Mouse (Mus musculus): Measurements from ENCODE around the gene Itpr1. TPM values are rescaled to one million over a fixed set of nuclear protein-coding genes. Genes with fewer than 3 reads are reported as not detected.

Gene Itpr1
- polyA plus RNA-seq, 1 experiment from 2014 or later: 4.0 TPM

GRCm38 (mm10) chr6:108428383-108428782 lies 215.5 kb downstream of the Itpr1 start:
- Histone ChIP-seq H3K27me3 (ENCODE audit: control insufficient read depth, insufficient read depth, low read length) (no peaks in the 10 kb centered on the region), H3K36me3 (ENCODE audit: control insufficient read depth, insufficient read depth, low read length) (no peaks in the 10 kb centered on the region), H3K9ac (ENCODE audit: low read length) (no peak overlapping the region), H3K4me1 (replicated peaks; ENCODE audit: control insufficient read depth, insufficient read depth) (no peaks in the 10 kb centered on the region; the same call in 1 of the 2 replicates), H3K4me3 (ENCODE audit: low read depth, low read length) (no peak overlapping the region), H3K27ac (replicated peaks) (no peak overlapping the region), H3K4me2 (replicated peaks; ENCODE audit: low read depth) (no peak overlapping the region), H3K9me3 (ENCODE audit: control insufficient read depth, low read length) (no peaks in the 10 kb centered on the region)
- TF ChIP-seq CTCF (IDR thresholded peaks at IDR 0.05; ENCODE audit: low read depth) (no peak), EP300 (optimal IDR thresholded peaks at IDR 0.05) (no peak)
- ATAC-seq (ENCODE audit: low FRiP score, low TSS enrichment): no peak
- WGBS: 77% methylated on average over 3 of the region's 3 CpGs
- DNase-seq (ENCODE audit: low spot score): no peak

GRCm38 (mm10) chr6:108429950-108430349 lies 217.1 kb downstream of the Itpr1 start:
- no peak overlapping the region for H3K4me3 ChIP-seq (ENCODE audit: low read depth, low read length)
- H3K4me2 ChIP-seq (replicated peaks; ENCODE audit: low read depth): no peak overlapping the region
- no peak for DNase-seq (ENCODE audit: low spot score)
- 84% methylated on average over 8 of the region's 8 CpGs for WGBS
- H3K9ac ChIP-seq (ENCODE audit: low read length): no peak overlapping the region
- TF ChIP-seq CTCF (IDR thresholded peaks at IDR 0.05; ENCODE audit: low read depth): no peak
- TF ChIP-seq EP300 (optimal IDR thresholded peaks at IDR 0.05): no peak
- no peaks in the 10 kb centered on the region for H3K36me3 ChIP-seq (ENCODE audit: control insufficient read depth, insufficient read depth, low read length)
- no peaks in the 10 kb centered on the region for H3K27me3 ChIP-seq (ENCODE audit: control insufficient read depth, insufficient read depth, low read length)
- no peak for ATAC-seq (ENCODE audit: low FRiP score, low TSS enrichment)
- H3K9me3 ChIP-seq (ENCODE audit: control insufficient read depth, low read length): no peaks in the 10 kb centered on the region
- no peaks in the 10 kb centered on the region; the same call in 1 of the 2 replicates for H3K4me1 ChIP-seq (replicated peaks; ENCODE audit: control insufficient read depth, insufficient read depth)
- no peak overlapping the region for H3K27ac ChIP-seq (replicated peaks)

DNA sequence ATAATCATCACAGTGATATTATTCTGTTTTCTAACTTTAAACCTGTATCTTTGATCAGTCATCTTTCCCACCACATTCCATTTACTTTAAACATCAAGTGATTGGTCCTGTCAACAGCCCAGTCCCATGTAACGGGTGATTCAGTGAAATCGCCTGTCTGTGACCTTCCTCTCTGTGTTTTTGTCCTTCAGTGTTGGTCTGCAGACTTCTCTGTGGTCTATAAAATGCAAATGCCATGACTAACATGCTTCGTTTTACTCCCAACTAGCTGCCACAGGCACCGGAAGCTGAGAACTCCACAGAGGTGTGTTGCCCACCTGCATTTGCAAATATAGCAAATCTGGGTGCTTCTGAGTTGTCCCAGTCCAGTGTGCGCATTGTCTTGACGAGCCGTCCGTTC lies 218.3 kb downstream of the Itpr1 start:
- H3K9me3 ChIP-seq (ENCODE audit: control insufficient read depth, low read length): no peaks in the 10 kb centered on the region
- no peak overlapping the region for H3K9ac ChIP-seq (ENCODE audit: low read length)
- ATAC-seq (ENCODE audit: low FRiP score, low TSS enrichment) (no peak), DNase-seq (ENCODE audit: low spot score) (no peak)
- 88% methylated on average over 8 of the region's 8 CpGs for WGBS
- no peaks in the 10 kb centered on the region for H3K27me3 ChIP-seq (ENCODE audit: control insufficient read depth, insufficient read depth, low read length)
- no peak overlapping the region for H3K4me2 ChIP-seq (replicated peaks; ENCODE audit: low read depth)
- H3K4me3 ChIP-seq (ENCODE audit: low read depth, low read length): no peak overlapping the region
- H3K4me1 ChIP-seq (replicated peaks; ENCODE audit: control insufficient read depth, insufficient read depth): no peaks in the 10 kb centered on the region
- no peak overlapping the region for H3K27ac ChIP-seq (replicated peaks)
- TF ChIP-seq CTCF (IDR thresholded peaks at IDR 0.05; ENCODE audit: low read depth) (no peak), EP300 (optimal IDR thresholded peaks at IDR 0.05) (no peak)
- H3K36me3 ChIP-seq (ENCODE audit: control insufficient read depth, insufficient read depth, low read length): no peaks in the 10 kb centered on the region

GRCm38 (mm10) chr6:108432836-108433235 lies 219.9 kb downstream of the Itpr1 start:
- Histone ChIP-seq H3K9ac (ENCODE audit: low read length) (no peak overlapping the region), H3K4me1 (replicated peaks; ENCODE audit: control insufficient read depth, insufficient read depth) (no peaks in the 10 kb centered on the region), H3K9me3 (ENCODE audit: control insufficient read depth, low read length) (no peaks in the 10 kb centered on the region), H3K27me3 (ENCODE audit: control insufficient read depth, insufficient read depth, low read length) (no peaks in the 10 kb centered on the region), H3K36me3 (ENCODE audit: control insufficient read depth, insufficient read depth, low read length) (no peaks in the 10 kb centered on the region), H3K4me3 (ENCODE audit: low read depth, low read length) (no peak overlapping the region), H3K27ac (replicated peaks) (no peak overlapping the region), H3K4me2 (replicated peaks; ENCODE audit: low read depth) (no peak overlapping the region)
- ATAC-seq (ENCODE audit: low FRiP score, low TSS enrichment) (peak; percentile 63; the same call in 1 of the 2 replicates), DNase-seq (ENCODE audit: low spot score) (no peak)
- WGBS: 47% methylated on average over 4 of the region's 4 CpGs
- TF ChIP-seq EP300 (optimal IDR thresholded peaks at IDR 0.05) (no peak), CTCF (IDR thresholded peaks at IDR 0.05; ENCODE audit: low read depth) (no peak)

DNA sequence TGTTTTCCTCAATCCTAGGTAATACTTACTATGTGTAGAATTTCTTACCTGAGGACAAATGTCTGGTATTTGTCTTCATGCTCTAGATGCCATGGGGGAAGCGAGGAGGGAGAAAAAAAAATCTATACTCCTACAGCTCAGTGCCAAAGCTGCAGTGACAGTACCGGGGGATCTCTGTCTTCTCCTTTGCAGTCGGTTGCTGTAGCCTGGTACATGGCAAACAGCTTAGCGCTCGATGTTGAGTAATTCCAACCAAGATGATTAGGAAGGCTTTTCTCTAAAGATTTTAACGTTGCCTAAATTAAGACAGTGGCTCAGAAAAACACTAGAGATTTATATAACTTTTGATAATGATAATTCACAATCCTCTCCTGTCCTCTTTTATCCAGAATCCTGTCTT lies 221.9 kb downstream of the Itpr1 start:
- ATAC-seq (ENCODE audit: low FRiP score, low TSS enrichment) (no peak), DNase-seq (ENCODE audit: low spot score) (no peak)
- no peak overlapping the region for H3K9ac ChIP-seq (ENCODE audit: low read length)
- no peaks in the 10 kb centered on the region for H3K4me1 ChIP-seq (replicated peaks; ENCODE audit: control insufficient read depth, insufficient read depth)
- WGBS: 68% methylated on average over 6 of the region's 6 CpGs
- H3K4me3 ChIP-seq (ENCODE audit: low read depth, low read length): no peak overlapping the region
- H3K27ac ChIP-seq (replicated peaks): no peak overlapping the region
- no peaks in the 10 kb centered on the region for H3K27me3 ChIP-seq (ENCODE audit: control insufficient read depth, insufficient read depth, low read length)
- no peaks in the 10 kb centered on the region for H3K36me3 ChIP-seq (ENCODE audit: control insufficient read depth, insufficient read depth, low read length)
- H3K4me2 ChIP-seq (replicated peaks; ENCODE audit: low read depth): no peak overlapping the region
- no peaks in the 10 kb centered on the region for H3K9me3 ChIP-seq (ENCODE audit: control insufficient read depth, low read length)
- no peak for TF ChIP-seq EP300 (optimal IDR thresholded peaks at IDR 0.05)
- TF ChIP-seq CTCF (IDR thresholded peaks at IDR 0.05; ENCODE audit: low read depth): no peak

- 56% methylated on average over 6 of the region's 6 CpGs for WGBS
- ATAC-seq (ENCODE audit: low FRiP score, low TSS enrichment): no peak
- H3K4me2 ChIP-seq (replicated peaks; ENCODE audit: low read depth): no peak overlapping the region
Measured at GRCm38 (mm10) chr6:108435467-108435866, 222.6 kb downstream of the Itpr1 start.

More at GRCm38 (mm10) chr6:108435467-108435866, 222.6 kb downstream of the Itpr1 start:
- no peaks in the 10 kb centered on the region for H3K27me3 ChIP-seq (ENCODE audit: control insufficient read depth, insufficient read depth, low read length)
- H3K27ac ChIP-seq (replicated peaks): no peak overlapping the region
- no peaks in the 10 kb centered on the region for H3K9me3 ChIP-seq (ENCODE audit: control insufficient read depth, low read length)
- no peak for TF ChIP-seq CTCF (IDR thresholded peaks at IDR 0.05; ENCODE audit: low read depth)
- no peak for TF ChIP-seq EP300 (optimal IDR thresholded peaks at IDR 0.05)
- H3K36me3 ChIP-seq (ENCODE audit: control insufficient read depth, insufficient read depth, low read length): peaks cover under 1% of the 10 kb centered on the region; the same call in 1 of the 2 replicates
- H3K4me1 ChIP-seq (replicated peaks; ENCODE audit: control insufficient read depth, insufficient read depth): no peaks in the 10 kb centered on the region
- H3K9ac ChIP-seq (ENCODE audit: low read length): no peak overlapping the region
- no peak overlapping the region for H3K4me3 ChIP-seq (ENCODE audit: low read depth, low read length)
- no peak for DNase-seq (ENCODE audit: low spot score)
